Mouse (Mus musculus): Measurements from ENCODE around the gene Npffr2.
"Not testable (repeated sequence)": the region's sequence is repeated elsewhere in the genome, so short reads cannot be mapped to it uniquely, and the experiment has no call there.

Gene Npffr2

DNA sequence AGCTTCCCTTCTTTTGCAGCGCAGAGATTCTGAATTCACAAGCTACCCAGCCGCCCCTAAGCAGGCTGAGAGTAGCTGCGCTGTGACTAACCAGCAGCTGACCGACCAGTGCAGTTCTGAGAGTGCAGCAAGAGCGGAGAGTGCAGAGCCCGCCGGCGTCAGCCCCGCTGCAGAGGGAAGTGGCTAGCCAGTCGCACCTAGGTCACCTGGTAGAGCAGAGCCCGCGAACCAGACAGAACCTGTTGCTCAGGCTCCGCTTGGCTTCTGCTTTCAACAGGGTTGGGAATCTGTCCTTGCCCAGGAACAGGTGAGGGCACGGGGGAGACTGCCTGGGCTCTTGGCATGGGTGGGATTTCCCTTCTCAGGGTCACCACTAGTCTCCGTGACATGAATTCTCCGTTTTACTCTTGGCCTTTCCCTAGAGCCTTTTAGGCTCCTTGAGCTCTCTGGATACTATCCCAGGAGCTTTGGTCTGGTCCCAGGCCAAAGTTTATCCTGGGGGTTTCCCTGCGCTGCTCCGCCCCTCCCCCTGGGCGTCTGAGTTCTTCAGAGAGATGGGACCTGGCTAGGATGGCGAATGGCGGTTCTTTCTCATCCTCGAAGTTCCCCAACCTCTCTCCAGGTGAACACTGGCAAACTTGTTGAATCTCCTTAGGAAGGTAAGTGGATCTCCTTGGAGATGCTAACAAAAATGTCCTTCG, at the start of gene Npffr2:
Gene Npffr2, plus strand, starts transcription at position 552 of the 701 bp plus-strand sequence.
- no peak for DNase-seq

DNA sequence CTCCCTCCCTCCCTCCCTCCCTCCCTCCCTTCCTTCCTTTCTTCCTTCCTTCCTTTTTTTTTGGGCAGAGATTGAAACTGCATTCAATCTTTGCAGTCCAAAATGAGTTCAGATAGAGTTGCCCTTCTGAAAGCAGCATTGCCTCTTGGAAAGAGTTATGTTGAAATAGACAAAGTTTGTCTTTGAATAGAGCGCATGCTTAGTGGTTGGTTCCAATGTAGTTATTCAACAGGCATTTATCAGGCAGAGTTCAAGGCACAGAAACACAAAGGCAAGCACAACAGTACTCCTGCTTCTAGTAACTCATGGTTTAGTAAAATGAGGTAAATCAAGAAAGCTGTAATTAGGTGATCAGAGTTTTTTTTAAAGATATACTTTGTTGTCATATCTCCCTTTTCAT, 34.7 kb upstream of the Npffr2 start:
- no peak for DNase-seq

DNA sequence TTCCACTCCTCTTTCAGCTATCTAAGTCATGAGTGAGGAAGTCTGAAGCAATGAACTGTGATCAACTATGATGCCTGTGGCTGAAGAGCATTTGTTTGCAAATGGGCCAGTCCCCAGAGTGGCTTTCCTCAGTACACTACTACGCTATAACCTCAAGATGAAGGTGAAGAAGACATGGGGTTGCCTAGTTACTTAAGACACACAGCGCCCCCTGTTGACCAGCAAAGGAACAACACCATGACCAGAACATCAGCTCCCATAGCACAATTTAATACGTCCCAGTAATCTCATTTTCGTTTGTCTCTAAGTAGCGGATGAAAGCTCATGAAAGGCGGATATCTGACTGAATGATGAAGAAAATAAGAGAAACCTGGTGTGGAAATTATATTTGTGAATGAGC, 27.0 kb upstream of the Npffr2 start:
- DNase-seq, result no peak

DNA sequence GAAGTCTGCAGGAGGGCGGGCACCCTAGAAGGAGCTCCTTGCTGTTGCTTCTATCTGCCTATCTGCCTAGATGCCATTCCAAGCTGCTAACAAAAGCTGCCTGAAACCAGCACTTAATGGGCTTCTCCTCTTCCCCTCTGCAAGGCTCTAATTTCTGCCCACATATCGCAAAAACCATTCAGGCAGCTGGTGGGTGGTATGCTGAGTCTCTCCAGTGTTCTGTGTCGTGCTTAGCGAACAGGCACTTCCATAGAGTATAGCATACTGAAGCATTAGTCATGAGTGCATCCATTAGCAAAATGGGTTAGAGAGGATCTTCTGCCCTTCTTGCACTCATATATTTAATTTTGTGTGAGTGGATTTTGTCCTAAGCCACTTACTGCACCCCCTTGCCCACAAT, 8.6 kb upstream of the Npffr2 start:
- no peak for DNase-seq

DNA sequence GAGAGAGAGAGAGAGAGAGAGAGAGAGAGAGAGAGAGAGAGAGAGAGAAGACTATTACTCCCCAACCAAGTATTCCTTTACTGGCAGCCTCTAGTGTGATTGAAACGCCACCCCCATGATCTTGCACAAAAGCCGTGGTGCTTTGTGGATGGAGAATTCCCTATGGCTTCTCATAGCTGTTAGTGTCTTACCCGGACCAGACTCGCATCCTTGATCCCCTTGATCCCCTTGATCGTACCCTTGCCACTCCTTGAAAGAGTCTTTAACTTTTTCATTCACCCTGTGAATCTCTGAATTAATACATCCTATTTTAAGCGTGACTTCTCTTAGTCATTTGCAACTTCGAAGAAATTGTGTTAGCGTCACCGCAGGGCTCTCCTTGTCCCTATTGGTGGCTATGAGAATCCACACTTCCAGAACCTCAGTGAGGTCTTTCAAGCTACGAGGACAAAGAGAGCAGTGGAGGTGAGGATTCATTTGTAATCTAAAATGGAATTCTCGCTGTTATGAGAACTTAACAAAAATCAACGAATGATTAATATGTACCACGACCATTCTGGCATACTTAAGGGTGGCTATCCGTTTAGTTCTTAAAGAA, 949 bp upstream of the Npffr2 start:
- DNase-seq, result no peak

DNA sequence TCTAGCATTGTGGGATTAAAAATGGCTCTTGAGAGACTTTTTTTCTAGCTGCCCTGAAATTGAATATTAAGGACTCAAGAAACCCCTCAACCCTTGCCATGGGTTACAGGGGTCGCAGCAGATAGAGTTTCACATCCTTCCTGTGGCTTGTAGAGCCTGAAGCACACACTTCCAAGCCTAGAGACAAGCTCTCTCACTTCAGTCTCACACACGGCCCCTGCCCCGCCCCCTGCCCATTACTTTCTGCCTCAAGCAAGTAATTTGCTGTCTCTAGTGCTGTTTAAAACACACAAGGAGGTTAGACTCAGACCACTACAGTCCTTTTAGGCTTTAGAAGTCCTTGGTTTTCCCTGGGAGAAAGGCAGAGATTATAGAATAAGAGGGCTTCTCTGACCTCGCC, 1.7 kb downstream of the Npffr2 start:
- no peak for DNase-seq

DNA sequence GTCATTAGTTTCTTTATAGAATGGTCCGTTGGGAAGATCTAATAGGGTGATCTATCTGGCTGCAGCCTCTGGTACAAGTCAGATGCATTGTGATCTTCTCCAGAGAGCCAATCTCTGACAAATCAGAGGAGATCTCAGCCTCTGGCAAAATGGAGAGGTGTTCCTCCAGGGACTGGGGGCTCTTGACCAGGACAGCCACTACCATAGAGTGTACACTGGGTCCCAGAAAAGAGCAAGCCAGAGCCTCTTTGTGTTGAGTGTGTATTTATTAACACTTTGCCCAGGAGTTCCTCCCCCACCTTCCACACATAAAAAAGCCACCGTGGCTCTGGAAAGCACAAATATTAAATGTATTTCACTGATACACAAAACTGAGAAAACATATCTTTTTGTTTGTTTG, 2.2 kb downstream of the Npffr2 start:
- no peak for DNase-seq

DNA sequence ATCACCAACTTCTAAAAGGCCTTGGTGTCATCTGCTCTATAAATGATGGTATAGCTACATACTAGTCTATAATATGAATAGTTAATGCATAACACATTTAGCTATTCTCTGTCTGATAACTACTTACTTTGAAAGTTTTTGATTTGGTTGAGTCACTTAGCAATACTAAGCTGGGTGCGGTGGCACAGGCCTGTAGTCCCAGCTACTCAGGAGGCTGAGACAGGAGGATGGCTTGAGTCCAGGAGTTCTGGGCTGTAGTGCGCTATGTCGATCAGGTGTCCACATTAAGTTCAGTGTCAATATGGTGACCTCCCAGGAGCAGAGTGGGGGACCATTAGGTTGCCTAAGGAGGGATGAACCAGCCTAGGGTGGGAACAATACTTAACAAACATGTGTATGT, 8.8 kb downstream of the Npffr2 start:
- no peak for DNase-seq

DNA sequence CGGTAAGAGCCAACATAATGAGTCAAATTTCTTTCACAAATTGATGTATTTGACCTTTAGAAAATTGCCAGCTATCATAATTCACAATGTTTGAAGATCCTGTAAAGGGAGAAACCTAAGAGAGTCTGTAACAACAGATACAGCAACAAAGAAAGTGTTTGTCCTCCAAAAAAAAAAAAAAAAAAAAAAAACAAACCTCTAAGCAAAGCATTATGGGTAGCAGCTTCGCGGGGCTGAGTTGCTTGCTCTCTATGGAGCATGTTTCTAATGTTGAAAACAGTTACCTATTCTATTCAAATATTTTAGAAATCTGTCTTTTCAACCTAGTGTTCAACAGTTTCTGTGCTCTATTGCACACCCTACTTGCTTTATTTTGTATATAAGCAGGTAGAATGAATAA, 15.2 kb downstream of the Npffr2 start:
- DNase-seq, result no peak

DNA sequence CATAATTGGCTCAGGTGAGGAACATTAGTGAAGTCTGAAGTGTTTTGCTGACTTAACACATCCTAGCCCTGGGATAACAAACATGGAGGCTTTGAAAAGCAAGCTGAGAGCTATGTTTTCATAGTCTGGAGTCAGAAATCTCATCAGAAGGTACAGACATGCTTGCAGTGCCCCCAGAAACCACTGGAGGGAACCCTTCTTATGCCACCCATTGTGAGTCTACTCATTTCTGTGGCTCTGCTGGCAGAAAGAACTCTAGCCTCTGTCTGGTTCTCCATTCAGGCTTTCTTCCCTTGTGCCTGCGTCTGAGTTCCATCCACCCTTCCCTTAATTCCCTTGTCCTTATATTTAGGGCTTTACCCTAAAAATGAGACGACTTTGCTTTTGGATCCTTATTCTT, 16.2 kb downstream of the Npffr2 start:
- DNase-seq, result peak; percentile 16

DNA sequence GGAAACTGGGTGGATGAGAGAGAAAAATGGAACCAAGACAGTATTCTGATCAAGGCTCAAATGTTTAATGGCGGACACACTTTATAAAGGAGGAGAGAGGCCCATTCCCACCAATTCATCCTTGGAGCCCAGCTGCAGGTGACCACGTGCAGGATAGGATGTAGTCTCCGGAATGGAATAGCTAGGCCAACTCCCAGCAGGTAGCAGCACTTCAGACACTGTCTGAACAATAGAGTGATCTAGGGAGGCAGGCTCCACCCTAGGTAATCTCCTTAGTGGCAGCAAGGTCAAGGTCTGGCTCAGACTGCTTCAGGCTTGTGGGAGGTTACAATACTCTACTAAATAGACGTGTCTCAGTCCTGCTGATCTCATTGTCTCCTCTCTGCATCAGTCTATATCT, 31.9 kb downstream of the Npffr2 start:
- DNase-seq, result not testable (repeated sequence)

DNA sequence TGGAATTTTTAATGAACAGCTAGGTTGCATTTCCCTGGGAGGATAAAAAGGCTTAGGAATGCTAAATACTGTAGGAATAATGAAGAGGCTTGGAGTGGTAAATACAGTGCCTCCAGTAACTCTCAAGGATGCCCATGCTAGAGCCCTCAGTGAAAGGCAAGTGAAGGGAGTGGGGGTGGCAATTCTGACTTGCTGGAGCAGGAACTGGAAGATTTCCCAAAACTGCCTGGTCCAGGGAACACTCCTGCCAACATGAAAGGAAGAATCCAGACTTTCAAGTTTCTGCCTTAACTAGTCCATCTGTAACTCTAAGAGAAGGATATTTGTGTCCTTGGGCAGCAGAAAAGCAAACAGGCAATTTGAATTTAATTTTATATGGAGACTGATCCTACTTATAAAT, 34.2 kb downstream of the Npffr2 start:
- no peak for DNase-seq

DNA sequence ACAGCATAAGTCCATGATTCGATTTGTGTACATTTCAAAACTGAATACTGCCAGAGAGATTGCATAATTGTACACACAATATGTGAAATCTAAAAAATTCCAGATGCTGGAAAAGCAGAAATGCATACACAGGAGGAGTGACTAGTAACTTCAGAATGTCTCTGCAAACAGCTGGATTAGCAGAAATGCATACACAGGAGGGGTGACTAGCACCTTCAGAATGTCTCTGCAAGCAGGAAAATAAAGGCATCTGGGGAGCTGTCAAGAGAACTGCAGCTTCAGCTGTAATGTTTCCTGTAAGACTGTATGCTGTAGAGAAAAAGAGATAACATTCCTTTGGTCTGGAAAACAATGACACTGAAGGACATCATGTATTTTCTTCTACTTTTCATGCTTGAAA, 51.4 kb downstream of the Npffr2 start:
- no peak for DNase-seq

DNA sequence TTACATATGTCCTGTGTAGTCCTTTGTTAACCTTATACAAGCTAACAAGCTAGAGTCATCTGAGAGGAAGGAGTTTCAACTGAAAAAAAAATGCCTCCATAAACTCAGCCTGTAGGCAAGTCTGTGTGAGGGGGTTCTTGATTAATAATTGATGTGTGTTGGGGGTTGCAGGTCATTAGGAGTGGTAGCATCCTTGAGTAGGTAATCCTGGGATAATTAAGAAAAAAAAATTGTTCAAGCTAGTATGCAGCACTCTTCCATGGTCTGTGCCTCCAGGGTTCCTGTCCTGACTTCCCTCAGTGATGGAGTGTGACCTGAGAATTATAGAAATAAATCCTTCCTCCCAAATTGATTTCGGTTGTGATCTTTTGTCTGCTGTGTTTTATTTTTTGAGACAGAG, 52.0 kb downstream of the Npffr2 start:
- DNase-seq, result no peak

DNA sequence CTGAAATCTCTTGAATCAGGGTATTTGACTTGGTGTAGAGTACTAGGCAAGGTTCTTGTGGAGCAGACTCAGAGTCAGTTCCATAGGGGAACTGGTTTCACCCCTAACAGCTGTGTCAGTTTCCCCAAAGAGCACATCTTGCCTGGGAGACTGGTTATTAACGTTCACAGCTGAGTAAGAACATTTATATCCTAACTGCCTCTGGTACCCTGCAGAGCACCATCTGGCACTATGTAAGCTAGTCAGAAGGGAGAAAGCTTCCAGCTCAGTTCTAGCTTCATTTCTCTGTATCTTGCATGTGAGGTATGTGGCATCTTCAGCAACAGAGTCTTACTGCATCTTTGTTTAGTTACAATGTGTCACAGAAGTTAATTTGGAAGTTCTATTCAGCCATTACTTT, 53.9 kb downstream of the Npffr2 start:
- DNase-seq, result no peak

DNA sequence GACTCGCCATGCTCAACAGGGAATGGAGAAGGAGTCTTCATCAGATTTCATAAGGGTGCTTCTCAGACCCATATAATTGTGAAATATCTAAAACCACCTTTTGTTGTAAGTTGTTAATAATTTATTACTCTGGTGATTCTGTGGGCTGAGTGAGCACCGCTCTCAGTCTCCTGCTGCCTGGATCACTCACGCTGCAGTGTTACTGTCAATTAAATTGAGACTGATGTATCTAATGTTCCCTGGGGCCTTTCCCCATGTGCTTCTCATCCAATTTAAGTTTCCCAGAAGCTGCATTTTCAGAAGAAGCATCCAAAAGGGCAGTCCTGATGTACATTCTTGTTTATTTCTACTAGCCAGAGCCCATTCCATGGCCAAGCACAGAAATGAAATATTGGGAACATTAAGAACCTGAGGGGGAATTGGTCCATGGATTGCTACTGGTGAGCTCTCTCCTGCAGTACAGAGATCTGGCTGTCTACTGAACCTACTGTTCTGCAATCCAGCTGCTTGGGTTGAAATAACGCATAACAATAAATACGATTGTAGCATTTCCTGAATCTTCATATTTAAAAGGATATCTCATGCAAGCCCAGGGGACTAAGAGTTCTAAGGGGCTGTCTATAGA, 54.6 kb downstream of the Npffr2 start:
- no peak for DNase-seq

DNA sequence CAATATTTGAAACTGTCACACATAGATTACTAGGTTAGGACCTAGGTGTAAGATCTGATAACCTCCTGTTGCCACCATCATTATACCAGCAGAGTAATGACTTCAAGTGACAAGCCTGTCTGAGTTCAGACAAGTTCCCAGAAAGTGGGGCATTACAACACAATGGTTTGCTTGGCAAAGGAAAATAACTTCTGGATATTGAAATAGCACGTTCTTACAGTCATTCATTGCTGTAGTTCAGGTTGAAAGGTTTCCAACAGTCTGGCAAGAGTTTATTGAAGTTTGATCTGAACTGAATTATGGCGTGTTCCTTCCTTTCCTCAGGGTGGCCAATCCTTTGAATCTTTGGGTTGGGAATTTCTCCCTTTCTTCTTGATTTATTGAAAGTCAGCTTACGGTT, 57.8 kb downstream of the Npffr2 start:
- no peak for DNase-seq

DNA sequence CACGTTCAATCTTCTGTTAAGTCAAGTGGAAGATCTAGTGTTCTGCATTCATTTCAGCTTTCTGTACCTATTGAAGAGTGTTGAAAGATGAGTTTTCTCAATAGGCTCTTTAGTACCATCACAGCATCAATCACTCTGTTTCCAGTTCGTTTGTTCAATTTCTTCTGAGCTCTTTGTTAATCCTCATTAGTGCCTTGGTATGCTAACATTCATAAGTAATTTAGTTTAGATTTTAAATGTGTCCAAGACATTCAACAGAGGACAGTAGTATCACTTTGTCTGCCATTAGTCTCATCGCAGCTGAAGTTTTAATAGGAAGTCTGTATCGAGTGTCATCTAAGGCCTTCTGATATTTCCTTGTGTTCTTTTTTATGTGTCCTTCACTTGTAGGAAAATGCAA, 65.1 kb downstream of the Npffr2 start:
- no peak for DNase-seq

DNA sequence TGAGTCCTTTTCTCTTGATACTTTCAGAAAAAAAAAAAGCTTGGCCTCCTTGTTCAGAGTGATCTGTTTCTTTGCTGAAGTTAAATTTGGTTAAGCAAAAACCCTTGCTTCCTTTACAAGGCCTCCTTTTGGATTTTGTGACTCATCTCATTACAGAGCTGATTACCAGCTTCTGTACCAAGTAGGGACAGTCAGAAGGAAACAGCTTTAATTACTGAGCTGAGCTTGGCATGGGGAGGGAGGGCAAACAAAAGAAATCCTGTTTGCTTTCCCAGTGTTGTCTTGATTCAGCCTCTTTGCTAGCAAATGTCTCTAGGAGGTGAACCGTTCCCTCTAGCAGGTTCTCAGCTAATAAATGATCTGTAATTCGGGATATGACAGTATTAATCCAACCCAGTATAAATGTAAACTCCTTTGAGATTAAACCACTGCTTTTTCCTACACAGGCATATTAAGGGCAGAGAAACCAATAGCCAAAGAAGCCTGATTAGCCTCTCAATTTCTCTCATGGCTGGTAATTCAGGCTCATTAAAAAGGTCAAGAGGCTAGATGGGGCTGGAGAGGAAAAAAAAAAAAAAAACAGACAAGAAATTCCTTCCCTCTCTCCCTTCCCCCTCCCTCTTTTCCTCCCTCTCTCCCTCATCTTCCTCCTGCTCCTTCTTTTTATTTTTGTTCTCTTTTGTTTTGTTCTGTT, 84.2 kb downstream of the Npffr2 start:
- no peak for DNase-seq

DNA sequence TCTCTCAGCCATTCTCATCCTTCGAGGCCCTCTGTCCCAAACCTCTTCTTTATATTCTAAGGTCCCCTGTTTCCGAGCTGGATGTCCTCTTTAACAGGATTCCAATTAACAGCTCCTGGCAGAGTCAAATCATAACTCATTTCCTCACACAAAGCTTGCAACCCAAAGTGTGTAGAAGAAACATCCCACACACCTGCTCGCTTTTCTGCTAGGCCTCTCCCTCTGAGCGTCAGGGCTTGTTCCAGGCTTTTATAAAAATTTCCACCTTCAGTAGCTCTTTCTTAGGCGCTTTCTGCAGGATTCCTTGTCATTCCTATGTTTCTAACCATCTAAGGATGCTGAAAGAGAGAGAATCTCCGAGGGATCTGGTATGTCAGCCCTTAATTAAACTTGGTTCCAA, 85.0 kb downstream of the Npffr2 start:
- DNase-seq, result no peak

DNA sequence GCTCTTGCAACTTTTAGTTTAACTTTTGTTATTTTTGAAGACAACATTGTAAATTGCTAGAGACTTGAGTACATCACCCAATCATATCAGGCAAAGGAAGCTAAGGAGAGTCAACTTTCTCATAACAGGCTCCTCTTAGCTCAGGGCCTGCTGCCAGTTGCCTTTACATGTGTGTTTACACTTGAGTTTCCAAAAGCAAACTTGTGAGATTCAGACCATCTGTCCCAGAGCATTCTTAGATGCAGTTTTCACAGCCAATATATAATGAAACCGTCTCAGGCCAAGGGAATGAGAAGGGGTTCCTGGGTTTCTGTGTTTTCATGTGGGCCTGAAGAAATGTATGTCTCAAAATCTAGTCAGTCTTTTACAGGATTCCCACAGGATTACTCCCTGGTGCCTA, 104.4 kb downstream of the Npffr2 start:
- no peak for DNase-seq
